Mouse (Mus musculus) spleen, adult 2 months (tissue): ENCODE results near the gene Trim58.

Experiments
- CTCF ChIP-seq: fragments of 200-500 bp; IDR thresholded peaks from 2 replicates; pipeline ENCODE4 v1.5.1; 2011; ENCODE audit warnings: mild to moderate bottlenecking, inconsistent platforms; ENCODE audit not compliant: insufficient read depth, insufficient read length, insufficient replicate concordance; ENCODE audit errors: extremely low read depth
- POLR2A ChIP-seq: fragments of 200-500 bp; IDR thresholded peaks from 2 replicates; pipeline ENCODE4 v1.6.1; 2011; ENCODE audit warnings: low read depth, low read length, inconsistent platforms

- TF ChIP-seq POLR2A (no peak), CTCF (no peak)
Observed at GRCm38 (mm10) chr11:58634878-58635277, 5.4 kb upstream of the Trim58 start.
